Mouse (Mus musculus): ENCODE measurements around the gene Lonp2. TPM values are rescaled to one million over a fixed set of nuclear protein-coding genes. Genes with fewer than 3 reads are reported as not detected.

Gene Lonp2
- polyA plus RNA-seq, 1 experiment from 2014 or later = 36.2 TPM

GRCm38 (mm10) chr8:86585118-86585517, 38.7 kb upstream of the Lonp2 start:
- 7% methylated on average over 11 of the region's 11 CpGs for WGBS
- no peak overlapping the region; the same call in 1 of the 2 replicates for H3K9ac ChIP-seq (ENCODE audit: low read length)

GRCm38 (mm10) chr8:86585532-86585931, 38.3 kb upstream of the Lonp2 start:
- 1% methylated on average over 16 of the region's 16 CpGs for WGBS

More at GRCm38 (mm10) chr8:86585118-86585517, 38.7 kb upstream of the Lonp2 start:
- Histone ChIP-seq H3K4me2 (replicated peaks; ENCODE audit: low read depth) (peak overlapping the region; percentile 61), H3K4me3 (ENCODE audit: low read depth, low read length) (peak overlapping the region; percentile 37), H3K4me1 (replicated peaks; ENCODE audit: control insufficient read depth, insufficient read depth) (no peaks in the 10 kb centered on the region), H3K9me3 (ENCODE audit: control insufficient read depth, low read length) (no peaks in the 10 kb centered on the region), H3K27ac (replicated peaks) (no peak overlapping the region), H3K36me3 (ENCODE audit: control insufficient read depth, insufficient read depth, low read length) (no peaks in the 10 kb centered on the region), H3K27me3 (ENCODE audit: control insufficient read depth, insufficient read depth, low read length) (no peaks in the 10 kb centered on the region)
- peak; percentile 90 for TF ChIP-seq CTCF (IDR thresholded peaks at IDR 0.05; ENCODE audit: low read depth)
- no peak for TF ChIP-seq EP300 (optimal IDR thresholded peaks at IDR 0.05)
- ATAC-seq (ENCODE audit: low FRiP score, low TSS enrichment) (peak; percentile 35; the same call in 1 of the 2 replicates), DNase-seq (ENCODE audit: low spot score) (peak; percentile 75)

GRCm38 (mm10) chr8:86586058-86586457, 37.8 kb upstream of the Lonp2 start:
- Histone ChIP-seq H3K4me3 (ENCODE audit: low read depth, low read length) (no peak overlapping the region), H3K4me2 (replicated peaks; ENCODE audit: low read depth) (no peak overlapping the region), H3K36me3 (ENCODE audit: control insufficient read depth, insufficient read depth, low read length) (no peaks in the 10 kb centered on the region), H3K9me3 (ENCODE audit: control insufficient read depth, low read length) (no peaks in the 10 kb centered on the region), H3K27ac (replicated peaks) (no peak overlapping the region), H3K4me1 (replicated peaks; ENCODE audit: control insufficient read depth, insufficient read depth) (no peaks in the 10 kb centered on the region), H3K9ac (ENCODE audit: low read length) (no peak overlapping the region), H3K27me3 (ENCODE audit: control insufficient read depth, insufficient read depth, low read length) (no peaks in the 10 kb centered on the region)
- DNase-seq (ENCODE audit: low spot score) (no peak), ATAC-seq (ENCODE audit: low FRiP score, low TSS enrichment) (peak; percentile 32; the same call in 1 of the 2 replicates)
- TF ChIP-seq CTCF (IDR thresholded peaks at IDR 0.05; ENCODE audit: low read depth) (no peak), EP300 (optimal IDR thresholded peaks at IDR 0.05) (no peak)
- 41% methylated on average over 5 of the region's 5 CpGs for WGBS

More at GRCm38 (mm10) chr8:86585532-86585931, 38.3 kb upstream of the Lonp2 start:
- TF ChIP-seq CTCF (IDR thresholded peaks at IDR 0.05; ENCODE audit: low read depth) = peak; percentile 88
- no peak for TF ChIP-seq EP300 (optimal IDR thresholded peaks at IDR 0.05)
- no peaks in the 10 kb centered on the region for H3K36me3 ChIP-seq (ENCODE audit: control insufficient read depth, insufficient read depth, low read length)
- H3K4me1 ChIP-seq (replicated peaks; ENCODE audit: control insufficient read depth, insufficient read depth) = no peaks in the 10 kb centered on the region
- no peaks in the 10 kb centered on the region for H3K27me3 ChIP-seq (ENCODE audit: control insufficient read depth, insufficient read depth, low read length)
- H3K4me3 ChIP-seq (ENCODE audit: low read depth, low read length) = peak overlapping the region; percentile 37
- no peak overlapping the region for H3K9ac ChIP-seq (ENCODE audit: low read length)
- DNase-seq (ENCODE audit: low spot score) (peak; percentile 69), ATAC-seq (ENCODE audit: low FRiP score, low TSS enrichment) (peak; percentile 54; the same call in 1 of the 2 replicates)
- H3K27ac ChIP-seq (replicated peaks) = no peak overlapping the region
- no peaks in the 10 kb centered on the region for H3K9me3 ChIP-seq (ENCODE audit: control insufficient read depth, low read length)
- peak overlapping the region; percentile 61 for H3K4me2 ChIP-seq (replicated peaks; ENCODE audit: low read depth)

GRCm38 (mm10) chr8:86586642-86587041, 37.2 kb upstream of the Lonp2 start:
- WGBS = 39% methylated on average over 6 of the region's 6 CpGs
- ATAC-seq (ENCODE audit: low FRiP score, low TSS enrichment) = no peak
- DNase-seq (ENCODE audit: low spot score) = no peak
- H3K27ac ChIP-seq (replicated peaks) = no peak overlapping the region
- H3K27me3 ChIP-seq (ENCODE audit: control insufficient read depth, insufficient read depth, low read length) = no peaks in the 10 kb centered on the region
- H3K4me3 ChIP-seq (ENCODE audit: low read depth, low read length) = no peak overlapping the region
- H3K4me1 ChIP-seq (replicated peaks; ENCODE audit: control insufficient read depth, insufficient read depth) = no peaks in the 10 kb centered on the region
- H3K4me2 ChIP-seq (replicated peaks; ENCODE audit: low read depth) = no peak overlapping the region
- no peak overlapping the region for H3K9ac ChIP-seq (ENCODE audit: low read length)
- H3K36me3 ChIP-seq (ENCODE audit: control insufficient read depth, insufficient read depth, low read length) = no peaks in the 10 kb centered on the region
- TF ChIP-seq EP300 (optimal IDR thresholded peaks at IDR 0.05) (no peak), CTCF (IDR thresholded peaks at IDR 0.05; ENCODE audit: low read depth) (peak; percentile 50)
- H3K9me3 ChIP-seq (ENCODE audit: control insufficient read depth, low read length) = no peaks in the 10 kb centered on the region

GRCm38 (mm10) chr8:86588338-86588737, 35.5 kb upstream of the Lonp2 start:
- H3K27me3 ChIP-seq (ENCODE audit: control insufficient read depth, insufficient read depth, low read length) = no peaks in the 10 kb centered on the region
- no peaks in the 10 kb centered on the region for H3K36me3 ChIP-seq (ENCODE audit: control insufficient read depth, insufficient read depth, low read length)
- no peaks in the 10 kb centered on the region for H3K9me3 ChIP-seq (ENCODE audit: control insufficient read depth, low read length)
- WGBS = 84% methylated on average over 5 of the region's 5 CpGs
- no peak overlapping the region for H3K4me3 ChIP-seq (ENCODE audit: low read depth, low read length)
- H3K4me2 ChIP-seq (replicated peaks; ENCODE audit: low read depth) = no peak overlapping the region
- DNase-seq (ENCODE audit: low spot score) = no peak
- TF ChIP-seq CTCF (IDR thresholded peaks at IDR 0.05; ENCODE audit: low read depth) (no peak), EP300 (optimal IDR thresholded peaks at IDR 0.05) (no peak)
- no peak for ATAC-seq (ENCODE audit: low FRiP score, low TSS enrichment)
- H3K9ac ChIP-seq (ENCODE audit: low read length) = no peak overlapping the region
- no peak overlapping the region for H3K27ac ChIP-seq (replicated peaks)
- H3K4me1 ChIP-seq (replicated peaks; ENCODE audit: control insufficient read depth, insufficient read depth) = no peaks in the 10 kb centered on the region

- no peak overlapping the region for H3K4me3 ChIP-seq (ENCODE audit: low read depth, low read length)
- TF ChIP-seq EP300 (optimal IDR thresholded peaks at IDR 0.05) (no peak), CTCF (IDR thresholded peaks at IDR 0.05; ENCODE audit: low read depth) (no peak)
- H3K4me1 ChIP-seq (replicated peaks; ENCODE audit: control insufficient read depth, insufficient read depth) = no peaks in the 10 kb centered on the region
- 44% methylated on average over 10 of the region's 10 CpGs for WGBS
- H3K4me2 ChIP-seq (replicated peaks; ENCODE audit: low read depth) = no peak overlapping the region
- no peak overlapping the region for H3K9ac ChIP-seq (ENCODE audit: low read length)
- H3K9me3 ChIP-seq (ENCODE audit: control insufficient read depth, low read length) = no peaks in the 10 kb centered on the region
- H3K27ac ChIP-seq (replicated peaks) = no peak overlapping the region
- no peaks in the 10 kb centered on the region for H3K27me3 ChIP-seq (ENCODE audit: control insufficient read depth, insufficient read depth, low read length)
- ATAC-seq (ENCODE audit: low FRiP score, low TSS enrichment) (no peak), DNase-seq (ENCODE audit: low spot score) (no peak)
- H3K36me3 ChIP-seq (ENCODE audit: control insufficient read depth, insufficient read depth, low read length) = no peaks in the 10 kb centered on the region
These were observed 30.7 kb upstream of the Lonp2 start for GRCm38 (mm10) chr8:86593099-86593498.

Measured in stomach, postnatal 0 days (tissue).